Mouse (Mus musculus) G1E (cell line): Measurements from ENCODE around the gene Erg28. TPM values are rescaled to one million over a fixed set of nuclear protein-coding genes. Genes with fewer than 3 reads are reported as not detected.

Experiments
- ATAC-seq: 2 replicates; pipeline ENCODE4 v1.8.0; 2016; ENCODE audit warnings: mild to moderate bottlenecking; ENCODE audit not compliant: insufficient number of reproducible peaks, poor library complexity, low FRiP score, severe bottlenecking; ENCODE audit errors: extremely low read depth
- DNase-seq: peaks from one replicate; pipeline ENCODE4 v3.0.0; 2012; ENCODE audit warnings: low spot score
- H3K27me3 ChIP-seq: 2 replicates; pipeline ENCODE4 v1.6.1; 2012; ENCODE audit warnings: mild to moderate bottlenecking, low read length, inconsistent platforms; ENCODE audit not compliant: insufficient read depth
- H3K36me3 ChIP-seq: replicated peaks from 2 replicates; pipeline ENCODE3; 2012; ENCODE audit warnings: mild to moderate bottlenecking, inconsistent platforms
- H3K4me1 ChIP-seq: 2 replicates; pipeline ENCODE4 v1.6.1; 2012; ENCODE audit warnings: low read depth, low read length, inconsistent platforms, mixed read lengths; ENCODE audit not compliant: insufficient read depth
- H3K4me3 ChIP-seq: 2 replicates; pipeline ENCODE4 v1.5.1; 2012; ENCODE audit warnings: low read depth, mild to moderate bottlenecking, inconsistent platforms, low read length, moderate library complexity, mixed read lengths
- H3K9me3 ChIP-seq: replicated peaks from 2 replicates; pipeline ENCODE4 v1.6.1; 2012; ENCODE audit warnings: inconsistent platforms
- CTCF ChIP-seq: IDR thresholded peaks from 2 replicates; pipeline ENCODE4 v1.5.1; 2012; ENCODE audit warnings: low read depth, low read length, inconsistent platforms, mixed read lengths
- GATA1 ChIP-seq: IDR thresholded peaks from 2 replicates; pipeline ENCODE4 v1.6.1; 2012; ENCODE audit warnings: borderline replicate concordance, low read length, inconsistent platforms, mixed read lengths
- GATA2 ChIP-seq: IDR thresholded peaks from 2 replicates; pipeline ENCODE4 v1.6.1; 2012; ENCODE audit warnings: low read depth, low read length, inconsistent platforms, borderline replicate concordance
- POLR2AphosphoS5 ChIP-seq: IDR thresholded peaks from 2 replicates; pipeline ENCODE4 v1.6.1; 2012; ENCODE audit warnings: low read depth, low read length, inconsistent platforms; ENCODE audit not compliant: insufficient replicate concordance
- TAL1 ChIP-seq: conservative IDR thresholded peaks from 2 replicates; pipeline ENCODE4 v1.6.1; 2012; ENCODE audit warnings: low read depth, low read length, inconsistent platforms, mixed read lengths
- polyA plus RNA-seq: library from polyadenylated mRNA; stranded (reverse); fragments of >175 nt; gene quantifications from 2 replicates; pipeline ENCODE4 v1.2.3, GENCODE M21; 2012
- total RNA-seq, 2 experiments: library from RNA; stranded (forward) in 1 of 2; stranded (reverse) in 1 of 2; fragments of 200-1000 nt in 1 of 2; fragments of >200 nt in 1 of 2; fragmentation: Nextera tagmentation in 1 of 2; gene quantifications; 2 replicates each; pipeline ENCODE4 v1.2.3; 2014 to 2017

Gene Erg28
- total and polyA plus RNA-seq, 3 experiments, result 8.0 to 203 (median 108) TPM

DNA sequence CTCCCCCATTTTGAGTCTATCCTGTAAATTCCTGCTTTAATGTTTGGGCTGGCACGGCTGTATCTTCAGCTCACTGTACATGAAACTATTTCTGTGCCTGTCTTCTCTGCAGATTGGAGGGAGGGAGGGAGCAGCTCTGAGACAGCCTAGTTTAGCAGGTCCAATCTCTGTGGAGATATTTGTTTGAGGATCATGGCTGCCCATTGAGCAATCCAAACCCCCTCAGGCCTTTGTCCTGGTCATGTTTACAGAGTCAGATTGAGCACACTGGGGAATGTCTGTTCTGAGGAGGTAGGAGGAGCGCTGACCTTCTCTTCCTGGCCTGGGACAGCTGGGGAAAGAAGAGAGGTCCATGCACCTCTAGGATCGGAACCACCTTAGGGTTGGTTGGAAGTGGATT lies 58.1 kb downstream of the Erg28 start:
- Histone ChIP-seq H3K4me3 (no peak overlapping the region), H3K9me3 (no peaks in the 10 kb centered on the region), H3K4me1 (no peaks in the 10 kb centered on the region), H3K36me3 (no peaks in the 10 kb centered on the region), H3K27me3 (peaks cover 18% of the 10 kb centered on the region)
- no peak for DNase-seq
- no peak for ATAC-seq
- no peak for TF ChIP-seq TAL1
- TF ChIP-seq GATA2, result no peak
- no peak for TF ChIP-seq GATA1
- no peak for TF ChIP-seq POLR2AphosphoS5
- no peak for TF ChIP-seq CTCF

Other genes starting within 250 kb of the Erg28 start
- not detected in 2 replicates for gene Jdp2, start 225.5 kb downstream of the Erg28 start, total RNA-seq (2014; fragmentation: Nextera tagmentation)
- gene Jdp2, start 225.5 kb downstream of the Erg28 start, total RNA-seq (2017), result not detected in 2 replicates
- gene Jdp2, start 225.5 kb downstream of the Erg28 start, polyA plus RNA-seq, result not detected in 2 replicates
- gene Batf, start 137.9 kb downstream of the Erg28 start, total RNA-seq (2014; fragmentation: Nextera tagmentation), result not detected in 2 replicates
- 0.41 TPM in 1 of 2 replicates, not detected in the other for gene Batf, start 137.9 kb downstream of the Erg28 start, total RNA-seq (2017)
- gene Batf, start 137.9 kb downstream of the Erg28 start, polyA plus RNA-seq, result not detected in 2 replicates
- not detected in 2 replicates for gene Flvcr2, start 78.0 kb downstream of the Erg28 start, total RNA-seq (2014; fragmentation: Nextera tagmentation)
- gene Flvcr2, start 78.0 kb downstream of the Erg28 start, total RNA-seq (2017), result 0.16 TPM in 1 of 2 replicates, not detected in the other
- not detected in 2 replicates for gene Flvcr2, start 78.0 kb downstream of the Erg28 start, polyA plus RNA-seq
- 55.7 and 59.1 TPM in 2 replicates for gene Ttll5, start 109 bp upstream of the Erg28 start, total RNA-seq (2014; fragmentation: Nextera tagmentation)
- gene Ttll5, start 109 bp upstream of the Erg28 start, total RNA-seq (2017), result 39.7 and 40.6 TPM in 2 replicates
- gene Ttll5, start 109 bp upstream of the Erg28 start, polyA plus RNA-seq, result 11.1 and 17.9 TPM in 2 replicates